Mouse (Mus musculus) activated CD4-positive, CD25-positive, alpha-beta regulatory T cell, adult 4 months (primary cell): Measurements from ENCODE around the gene Cntnap5b. TPM values are rescaled to one million over a fixed set of nuclear protein-coding genes. Genes with fewer than 3 reads are reported as not detected.

ENCODE experiments used
- ATAC-seq: one replicate; pipeline ENCODE4 v1.8.0; 2017
- polyA plus RNA-seq, 2 experiments: library from polyadenylated mRNA; unstranded; fragments of 100-300 nt; shearing (Covaris generic); gene quantifications; one replicate each; pipeline ENCODE4 v1.2.1; 2017

The Cntnap5b gene
- polyA plus RNA-seq, 2 experiments from 2014 or later = not detected

GRCm38 (mm10) chr1:100180050-100180449 lies 407.5 kb downstream of the Cntnap5b start:
- ATAC-seq = peak; percentile 92

- ATAC-seq = no peak
These were observed 459.5 kb downstream of the Cntnap5b start for GRCm38 (mm10) chr1:100231980-100232608.

- no peak for ATAC-seq
These were observed 479.4 kb downstream of the Cntnap5b start for GRCm38 (mm10) chr1:100251964-100252363.

- no peak for ATAC-seq
These were observed 538.1 kb downstream of the Cntnap5b start for GRCm38 (mm10) chr1:100310687-100311086.

GRCm38 (mm10) chr1:100331066-100331465 lies 558.5 kb downstream of the Cntnap5b start:
- no peak for ATAC-seq

GRCm38 (mm10) chr1:100369415-100370113 lies 597.0 kb downstream of the Cntnap5b start:
- no peak for ATAC-seq

GRCm38 (mm10) chr1:100386252-100386651 lies 613.7 kb downstream of the Cntnap5b start:
- no peak for ATAC-seq

GRCm38 (mm10) chr1:100394034-100394433 lies 621.5 kb downstream of the Cntnap5b start:
- no peak for ATAC-seq

GRCm38 (mm10) chr1:100416658-100417224 lies 644.2 kb downstream of the Cntnap5b start:
- ATAC-seq = no peak

GRCm38 (mm10) chr1:100430038-100430774 lies 657.6 kb downstream of the Cntnap5b start:
- ATAC-seq = no peak

GRCm38 (mm10) chr1:100463877-100464276 lies 691.3 kb downstream of the Cntnap5b start:
- no peak for ATAC-seq

GRCm38 (mm10) chr1:100465226-100465625 lies 692.7 kb downstream of the Cntnap5b start:
- no peak for ATAC-seq

- ATAC-seq = no peak
These were observed 695.0 kb downstream of the Cntnap5b start for GRCm38 (mm10) chr1:100467595-100467994.

GRCm38 (mm10) chr1:100509866-100510265 lies 737.3 kb downstream of the Cntnap5b start:
- no peak for ATAC-seq
